Mouse (Mus musculus) granulocyte monocyte progenitor cell, adult 5-6 weeks (primary cell): ENCODE measurements around the gene Kdm8. TPM values are rescaled to one million over a fixed set of nuclear protein-coding genes. Genes with fewer than 3 reads are reported as not detected.
A peak's percentile ranks its signal among the peaks of the same experiment; 100 is the strongest.

ENCODE experiments used
- ATAC-seq: replicated peaks from 2 replicates; pipeline ENCODE4 v1.8.0; 2016; ENCODE audit warnings: mild to moderate bottlenecking, moderate TSS enrichment, inconsistent platforms; ENCODE audit not compliant: poor library complexity, severe bottlenecking
- total RNA-seq, 2 experiments: library from RNA; stranded (forward) in 1 of 2; stranded (reverse) in 1 of 2; fragments of 200-712, 200-1000 nt in 1 of 2; fragments of >200 nt in 1 of 2; fragmentation: Nextera tagmentation in 1 of 2; gene quantifications; 2 replicates each; pipeline ENCODE4 v1.2.3; 2014 to 2017

The Kdm8 gene
- total RNA-seq, 2 experiments from 2014 or later = 5.5 to 11.5 TPM

- peak; percentile 19 for ATAC-seq
Observed at GRCm38 (mm10) chr7:125495864-125496440, 51.5 kb downstream of the Kdm8 start.

- ATAC-seq = no peak
Observed at GRCm38 (mm10) chr7:125499927-125500868, 55.7 kb downstream of the Kdm8 start.

GRCm38 (mm10) chr7:125500879-125501278 is 56.4 kb downstream of the Kdm8 start:
- ATAC-seq = no peak

GRCm38 (mm10) chr7:125503374-125504092 is 59.1 kb downstream of the Kdm8 start:
- peak; percentile 90 for ATAC-seq

- no peak for ATAC-seq
Observed at GRCm38 (mm10) chr7:125504618-125505017, 60.1 kb downstream of the Kdm8 start.

- no peak for ATAC-seq
Observed at GRCm38 (mm10) chr7:125505568-125505967, 61.1 kb downstream of the Kdm8 start.

GRCm38 (mm10) chr7:125507279-125507678 is 62.8 kb downstream of the Kdm8 start:
- ATAC-seq = no peak

GRCm38 (mm10) chr7:125511432-125511831 is 67.0 kb downstream of the Kdm8 start:
- peak; percentile 92 for ATAC-seq

GRCm38 (mm10) chr7:125511852-125512251 is 67.4 kb downstream of the Kdm8 start:
- peak; percentile 88 for ATAC-seq

Other genes with a start within 250 kb of the Kdm8 start
- 54.9 and 65.5 TPM in 2 replicates for gene Nsmce1, start 46.9 kb downstream of the Kdm8 start, total RNA-seq (2014; fragmentation: Nextera tagmentation)
- 77.7 and 82.8 TPM in 2 replicates for gene Nsmce1, start 46.9 kb downstream of the Kdm8 start, total RNA-seq (2017)
- gene Il4ra, start 107.4 kb downstream of the Kdm8 start, total RNA-seq (2014; fragmentation: Nextera tagmentation) = 13.4 and 13.6 TPM in 2 replicates
- 17.2 and 22.6 TPM in 2 replicates for gene Il4ra, start 107.4 kb downstream of the Kdm8 start, total RNA-seq (2017)
- 1.8 and 8.8 TPM in 2 replicates for gene Il21r, start 158.8 kb downstream of the Kdm8 start, total RNA-seq (2014; fragmentation: Nextera tagmentation)
- gene Il21r, start 158.8 kb downstream of the Kdm8 start, total RNA-seq (2017) = 7.5 and 8.2 TPM in 2 replicates